Mouse (Mus musculus) kidney, embryonic 14.5 days (tissue): ENCODE results near the gene Ddit4. TPM values are rescaled to one million over a fixed set of nuclear protein-coding genes. Genes with fewer than 3 reads are reported as not detected.

ENCODE experiments used
- ATAC-seq: fragments of 200-750 bp; cut with Nextera tagmentation; 2 replicates; pipeline ENCODE4 v1.8.0; 2017; ENCODE audit warnings: moderate number of reproducible peaks, mild to moderate bottlenecking, moderate TSS enrichment, moderate library complexity; ENCODE audit not compliant: low FRiP score, low TSS enrichment
- H3K27ac ChIP-seq: fragments of 300-500 bp; sonication (generic); 2 replicates; pipeline ENCODE4 v1.5.1; 2014; ENCODE audit warnings: low read depth, mild to moderate bottlenecking, low read length, moderate library complexity, mixed read lengths
- H3K27me3 ChIP-seq: fragments of 300-500 bp; sonication (generic); 2 replicates; pipeline ENCODE4 v1.6.1; 2014; ENCODE audit warnings: mild to moderate bottlenecking, low read length; ENCODE audit not compliant: control insufficient read depth, insufficient read depth
- H3K36me3 ChIP-seq: fragments of 300-500 bp; sonication (generic); 2 replicates; pipeline ENCODE4 v1.6.1; 2014; ENCODE audit warnings: low read length, mixed read lengths; ENCODE audit not compliant: control insufficient read depth, insufficient read depth
- H3K4me1 ChIP-seq: fragments of 300-500 bp; sonication (generic); 2 replicates; pipeline ENCODE4 v1.6.1; 2014; ENCODE audit warnings: low read length, mixed read lengths; ENCODE audit not compliant: control insufficient read depth, insufficient read depth
- H3K4me2 ChIP-seq: fragments of 300-500 bp; sonication (generic); replicated peaks from 2 replicates; pipeline ENCODE4 v1.6.1; 2014; ENCODE audit warnings: low read depth, mild to moderate bottlenecking, low read length
- H3K4me3 ChIP-seq: fragments of 300-500 bp; sonication (generic); 2 replicates; pipeline ENCODE4 v1.5.1; 2014; ENCODE audit warnings: mild to moderate bottlenecking, low read length
- H3K9ac ChIP-seq: fragments of 300-500 bp; sonication (generic); 2 replicates; pipeline ENCODE4 v1.6.1; 2014; ENCODE audit warnings: low read depth, mild to moderate bottlenecking, low read length, moderate library complexity
- H3K9me3 ChIP-seq: fragments of 300-500 bp; sonication (generic); 2 replicates; pipeline ENCODE4 v1.6.1; 2016; ENCODE audit warnings: low read length; ENCODE audit not compliant: control insufficient read depth
- WGBS: fragments of 180-500 bp; shearing (Covaris S2); extraction: QIAGEN DNeasy Blood & Tissue Kit; methylation state at CpG from one replicate; pipeline ENCODE4 v1.1.7; 2014; 5-methylcytosine and 5-hydroxymethylcytosine counted together
- polyA plus RNA-seq: library from polyadenylated mRNA; unstranded; fragments of >200 nt; fragmentation: Nextera tagmentation; extraction: Ambion mirVana; gene quantifications from 2 replicates; pipeline ENCODE4 v1.2.1, GENCODE M21; 2014

Gene Ddit4
- polyA plus RNA-seq, 1 experiment from 2014 or later = 1.8 TPM

DNA sequence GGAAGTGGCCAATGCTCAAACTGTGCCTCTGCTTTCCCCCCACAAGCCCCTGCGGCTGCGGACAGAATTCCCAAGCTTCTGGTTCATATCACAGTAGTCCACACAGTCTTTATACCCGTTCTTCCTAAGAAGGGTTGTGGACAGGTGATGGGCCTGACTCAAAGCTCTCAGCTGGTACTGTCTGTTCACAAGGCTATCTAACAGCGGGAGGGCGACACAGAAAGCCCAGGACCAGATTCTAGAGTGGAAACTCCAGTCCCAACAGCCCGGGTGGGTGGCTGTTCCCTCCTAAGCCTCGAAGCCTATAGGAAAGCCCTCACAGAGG, 31.2 kb downstream of the Ddit4 start:
- no peak for ATAC-seq
- H3K4me1 ChIP-seq = peaks cover 22% of the 10 kb centered on the region; the same call in 1 of the 2 replicates

DNA sequence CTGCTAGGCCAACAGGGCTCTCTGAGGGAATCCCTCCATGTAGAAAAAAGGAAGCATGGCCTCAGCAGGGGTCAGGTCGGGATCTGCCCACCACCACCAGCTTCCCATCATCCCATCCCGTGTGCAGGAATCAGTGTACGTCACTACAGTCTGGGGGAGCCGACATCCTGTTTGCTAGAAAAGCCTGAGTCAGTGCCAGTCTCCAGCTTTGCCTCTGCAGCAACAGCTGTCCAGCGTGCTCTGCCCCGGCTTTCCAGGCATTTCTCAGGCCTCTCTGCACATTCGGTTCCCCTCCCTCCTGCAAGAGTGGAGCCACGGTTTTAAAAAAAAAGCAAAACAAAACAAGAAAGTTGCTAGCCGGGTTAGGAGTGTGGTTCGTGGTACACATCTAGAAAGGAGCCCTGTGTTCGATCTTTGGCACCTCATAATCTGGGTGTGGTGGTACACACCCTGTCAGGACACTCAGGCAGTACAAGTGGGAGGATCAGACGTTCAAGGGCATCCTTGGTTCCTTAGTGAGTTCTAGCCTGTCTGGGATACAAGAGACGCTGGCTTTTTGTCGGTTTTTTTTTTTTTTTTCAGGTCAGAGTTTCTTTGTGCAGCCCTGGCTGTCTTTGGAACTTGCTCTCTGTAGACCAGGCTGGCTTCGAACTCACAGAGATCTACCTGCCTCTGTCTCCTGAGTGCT, 32.0 kb downstream of the Ddit4 start:
- Histone ChIP-seq H3K36me3 (no peaks in the 10 kb centered on the region), H3K4me2 (no peak overlapping the region), H3K4me3 (no peak overlapping the region), H3K9ac (no peak overlapping the region), H3K27ac (no peak overlapping the region), H3K9me3 (no peaks in the 10 kb centered on the region), H3K27me3 (no peaks in the 10 kb centered on the region), H3K4me1 (peaks cover 22% of the 10 kb centered on the region; the same call in 1 of the 2 replicates)
- WGBS = 42% methylated on average over 15 of the region's 15 CpGs
- no peak for ATAC-seq

More for the DNA sequence above, 31.2 kb downstream of the Ddit4 start:
- Histone ChIP-seq H3K27ac (no peak overlapping the region), H3K27me3 (no peaks in the 10 kb centered on the region), H3K9ac (peak overlapping the region; percentile 54), H3K4me2 (peak overlapping the region; percentile 77), H3K9me3 (no peaks in the 10 kb centered on the region), H3K4me3 (peak overlapping the region; percentile 40; the same call in 1 of the 2 replicates), H3K36me3 (no peaks in the 10 kb centered on the region)
- WGBS = 30% methylated on average over 7 of the region's 7 CpGs

DNA sequence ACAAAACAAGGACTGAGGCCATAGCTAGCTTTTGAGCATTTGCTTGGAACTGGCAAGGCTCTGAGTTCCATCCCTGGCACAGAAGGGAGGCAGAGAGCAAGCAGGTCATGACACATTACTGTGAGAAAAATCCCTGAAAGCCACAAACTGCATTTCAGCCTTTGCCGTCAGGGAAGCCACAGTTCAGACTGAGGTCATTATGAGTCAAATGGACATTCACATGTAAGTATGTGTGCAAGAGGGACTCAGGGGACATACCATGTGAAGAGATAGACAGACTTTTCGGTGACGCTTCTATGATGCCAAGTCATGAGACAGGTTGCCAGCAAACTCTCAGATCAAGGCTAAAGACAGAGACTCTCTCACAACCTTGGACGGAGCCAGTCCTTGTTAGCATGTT, 33.5 kb downstream of the Ddit4 start:
- H3K4me1 ChIP-seq = peaks cover 17% of the 10 kb centered on the region; the same call in 1 of the 2 replicates
- H3K27ac ChIP-seq = no peak overlapping the region

DNA sequence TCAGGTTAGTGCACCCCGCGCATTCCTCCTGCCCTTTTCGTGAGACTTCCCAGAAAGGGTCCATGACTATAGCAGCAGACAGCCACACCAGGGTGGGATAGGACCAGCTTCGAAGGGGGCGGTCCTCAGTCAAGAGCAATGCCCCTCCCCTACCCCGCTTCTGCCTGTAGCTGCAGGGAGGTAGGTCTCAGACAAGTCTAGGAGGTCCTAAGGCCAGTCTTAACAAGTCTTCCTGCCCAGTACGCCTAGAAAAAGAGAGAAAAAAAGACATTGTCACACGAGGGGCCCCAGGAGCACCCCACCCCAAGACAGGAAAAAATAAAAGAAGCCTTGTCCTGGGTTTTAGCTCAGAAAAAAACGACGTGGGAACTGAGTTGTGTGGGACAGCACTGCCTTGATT, 35.0 kb downstream of the Ddit4 start:
- H3K36me3 ChIP-seq = no peaks in the 10 kb centered on the region
- peak overlapping the region; percentile 25 for H3K27ac ChIP-seq
- 3% methylated on average over 10 of the region's 10 CpGs for WGBS
- H3K4me2 ChIP-seq = peak overlapping the region; percentile 37
- ATAC-seq = peak; percentile 87
- peaks cover 23% of the 10 kb centered on the region for H3K4me1 ChIP-seq
- 0 out of 2 replicates have a peak overlapping the region, but pooled peaks have one; percentile 20 for H3K9ac ChIP-seq
- no peaks in the 10 kb centered on the region for H3K9me3 ChIP-seq
- peak overlapping the region; percentile 18 for H3K4me3 ChIP-seq
- H3K27me3 ChIP-seq = no peaks in the 10 kb centered on the region

More for the DNA sequence above, 33.5 kb downstream of the Ddit4 start:
- no peak for ATAC-seq
- no peak overlapping the region for H3K4me2 ChIP-seq
- no peaks in the 10 kb centered on the region for H3K27me3 ChIP-seq
- no peaks in the 10 kb centered on the region for H3K36me3 ChIP-seq
- WGBS = 91% methylated on average over 4 of the region's 4 CpGs
- H3K9ac ChIP-seq = no peak overlapping the region
- no peak overlapping the region for H3K4me3 ChIP-seq
- no peaks in the 10 kb centered on the region for H3K9me3 ChIP-seq

DNA sequence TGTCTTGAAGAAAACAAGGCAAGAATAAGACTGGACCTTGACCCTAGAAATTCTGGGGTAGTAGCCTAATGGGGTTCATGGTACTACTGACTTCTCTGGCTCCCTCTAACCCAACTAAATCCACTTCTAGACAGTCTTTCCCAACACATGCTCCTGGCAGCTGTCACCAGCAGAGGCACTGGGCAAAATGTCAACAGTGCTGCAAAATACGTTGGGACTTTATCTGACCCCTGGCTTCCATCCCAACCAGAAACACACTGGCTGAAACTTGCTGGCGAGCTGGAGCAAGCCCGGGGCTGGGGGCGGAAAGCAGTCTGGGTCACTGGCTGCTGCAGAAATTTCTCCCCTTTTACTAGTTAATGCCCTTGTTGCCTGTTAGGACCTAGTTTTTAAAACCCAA, 35.5 kb downstream of the Ddit4 start:
- Histone ChIP-seq H3K4me2 (peak overlapping the region; percentile 37), H3K9me3 (no peaks in the 10 kb centered on the region), H3K27ac (peak overlapping the region; percentile 25), H3K9ac (0 out of 2 replicates have a peak overlapping the region, but pooled peaks have one; percentile 20), H3K27me3 (no peaks in the 10 kb centered on the region), H3K36me3 (no peaks in the 10 kb centered on the region), H3K4me1 (peaks cover 28% of the 10 kb centered on the region), H3K4me3 (peak overlapping the region; percentile 18; the same call in 1 of the 2 replicates)
- ATAC-seq = no peak
- 3% methylated on average over 4 of the region's 4 CpGs for WGBS

DNA sequence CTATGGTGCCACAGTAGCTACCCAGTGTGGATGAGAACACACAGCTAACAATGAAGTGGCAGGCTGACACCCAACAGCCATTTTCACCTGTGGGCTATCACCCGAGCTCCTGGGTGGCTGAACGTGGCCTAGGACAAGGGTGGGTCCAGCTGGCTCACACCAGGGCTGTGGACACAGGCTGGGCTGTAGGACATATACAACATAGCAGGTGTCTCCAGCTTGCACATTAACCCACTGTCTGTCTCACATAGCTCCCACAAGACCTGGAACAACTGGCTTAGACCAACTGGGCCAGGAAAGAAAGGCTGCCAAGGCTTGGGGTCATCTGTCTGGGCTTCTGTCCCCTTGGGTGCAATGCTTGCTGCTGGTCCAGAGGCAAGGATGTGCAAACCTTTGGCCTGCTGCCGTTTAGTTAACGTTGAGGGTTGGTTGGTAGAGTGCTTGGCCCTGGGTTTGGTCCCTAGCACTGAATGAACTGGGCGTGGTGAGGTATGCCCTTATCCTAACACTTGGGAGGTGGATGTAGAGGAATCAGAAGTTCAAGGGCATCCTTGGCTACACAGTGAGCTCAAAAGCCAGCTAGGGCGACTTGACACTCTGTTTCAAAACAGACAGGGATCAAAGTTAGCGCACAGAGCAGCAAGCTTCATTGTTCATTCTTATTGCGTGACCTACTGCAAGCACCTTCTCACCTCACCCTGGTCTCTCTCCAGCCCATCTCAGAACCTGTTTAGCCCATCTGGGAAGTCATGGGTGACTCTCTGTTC, 36.3 kb downstream of the Ddit4 start:
- 87% methylated on average over 8 of the region's 8 CpGs for WGBS
- H3K4me2 ChIP-seq = no peak overlapping the region
- H3K27me3 ChIP-seq = no peaks in the 10 kb centered on the region
- ATAC-seq = no peak
- no peaks in the 10 kb centered on the region for H3K9me3 ChIP-seq
- H3K4me3 ChIP-seq = no peak overlapping the region
- H3K36me3 ChIP-seq = no peaks in the 10 kb centered on the region
- H3K4me1 ChIP-seq = peaks cover 30% of the 10 kb centered on the region
- no peak overlapping the region for H3K27ac ChIP-seq
- no peak overlapping the region for H3K9ac ChIP-seq

DNA sequence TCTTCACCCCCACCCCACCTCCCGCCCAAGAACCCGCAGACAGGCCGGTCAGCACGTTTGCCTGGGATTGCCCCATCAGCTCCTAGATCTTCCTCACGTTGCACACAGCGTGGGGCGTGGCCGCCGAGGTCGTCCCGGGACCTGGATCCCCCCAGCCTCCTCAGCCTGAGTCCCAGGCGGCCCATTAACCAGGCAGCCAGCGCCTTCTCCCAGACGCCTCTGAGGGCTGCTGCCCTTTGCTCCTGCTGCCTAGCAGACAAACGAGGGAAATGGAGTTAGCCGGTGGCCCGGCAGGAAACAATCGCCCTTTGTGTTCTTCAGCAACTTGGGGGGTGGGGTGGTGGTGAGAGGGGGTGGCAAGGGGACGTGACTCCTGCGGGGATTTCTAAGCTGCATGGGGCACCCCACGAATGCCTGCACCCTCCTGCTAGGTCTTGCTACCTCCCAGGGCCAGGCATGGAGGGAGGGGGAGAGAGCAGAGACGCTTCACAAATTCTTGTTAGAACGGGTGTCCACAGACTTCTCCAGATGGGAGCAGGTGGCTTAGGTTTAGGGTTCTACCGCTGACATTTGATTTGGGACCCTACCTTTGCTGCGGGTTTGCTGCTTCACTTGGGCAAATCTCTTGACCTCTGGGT, 40.0 kb downstream of the Ddit4 start:
- H3K9me3 ChIP-seq = no peaks in the 10 kb centered on the region
- H3K4me3 ChIP-seq = no peak overlapping the region

DNA sequence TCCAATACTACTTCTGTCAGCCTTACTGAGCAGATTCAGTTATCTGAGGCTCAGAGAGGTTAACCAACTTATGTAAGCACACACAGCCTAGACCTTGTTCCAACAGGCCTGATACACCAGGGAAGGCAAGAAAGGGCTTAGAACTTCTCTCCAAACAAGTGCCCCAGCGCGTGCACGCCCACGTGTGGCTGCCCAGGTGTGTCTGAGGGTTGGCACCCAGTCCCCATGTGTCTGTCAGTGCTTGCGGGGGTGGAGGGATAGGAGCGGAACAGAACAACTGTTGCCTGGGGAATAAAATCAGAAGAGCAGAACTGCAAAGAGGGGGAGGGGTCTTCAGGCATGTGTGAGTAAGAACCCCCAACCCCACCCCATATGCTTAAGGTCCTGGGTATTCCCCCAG, 40.5 kb downstream of the Ddit4 start:
- H3K9ac ChIP-seq = peak overlapping the region; percentile 47; the same call in 1 of the 2 replicates
- WGBS = 17% methylated on average over 6 of the region's 6 CpGs
- H3K4me3 ChIP-seq = no peak overlapping the region
- no peak for ATAC-seq
- H3K9me3 ChIP-seq = no peaks in the 10 kb centered on the region
- peaks cover 48% of the 10 kb centered on the region for H3K4me1 ChIP-seq
- H3K36me3 ChIP-seq = no peaks in the 10 kb centered on the region
- H3K4me2 ChIP-seq = peak overlapping the region; percentile 36; the same call in 1 of the 2 replicates
- peak overlapping the region; percentile 42; the same call in 1 of the 2 replicates for H3K27ac ChIP-seq
- no peaks in the 10 kb centered on the region for H3K27me3 ChIP-seq

More for the DNA sequence above, 40.0 kb downstream of the Ddit4 start:
- H3K27ac ChIP-seq = peak overlapping the region; percentile 42; the same call in 1 of the 2 replicates
- H3K9ac ChIP-seq = peak overlapping the region; percentile 47
- peak; percentile 13; the same call in 1 of the 2 replicates for ATAC-seq
- H3K27me3 ChIP-seq = no peaks in the 10 kb centered on the region
- peak overlapping the region; percentile 36 for H3K4me2 ChIP-seq
- peaks cover 53% of the 10 kb centered on the region for H3K4me1 ChIP-seq
- no peaks in the 10 kb centered on the region for H3K36me3 ChIP-seq
- 2% methylated on average over 25 of the region's 25 CpGs for WGBS
